Mouse (Mus musculus): ENCODE results near the gene Gcn1l1. TPM values are rescaled to one million over a fixed set of nuclear protein-coding genes. Genes with fewer than 3 reads are reported as not detected.

Gcn1l1 gene
- 18.8 and 34.4 TPM in 2 replicates for polyA plus RNA-seq (2012; rRNA removed; ENCODE audit: low replicate concordance)

GRCm38 (mm10) chr5:115564737-115565393, at the start of gene Gcn1l1:
Gene Gcn1l1 (plus strand): TSS chr5:115565254.

GRCm38 (mm10) chr5:115559237-115560101, 5.6 kb upstream of the Gcn1l1 start, which contains the start of gene Rplp0:
Gene Rplp0 (plus strand): TSS chr5:115559467.

GRCm38 (mm10) chr5:115631505-115632357, 66.7 kb downstream of the Gcn1l1 start, which contains the start of gene Rab35:
Gene Rab35 (plus strand): TSS chr5:115631908.

Other genes with a start within 250 kb of the Gcn1l1 start
- 13.2 and 25.7 TPM in 2 replicates for gene Srsf9, start 238.1 kb upstream of the Gcn1l1 start, polyA plus RNA-seq (2012; rRNA removed; ENCODE audit: low replicate concordance)
- 3.6 and 4.6 TPM in 2 replicates for gene Gatc, start 224.1 kb upstream of the Gcn1l1 start, polyA plus RNA-seq (2012; rRNA removed; ENCODE audit: low replicate concordance)
- gene Triap1, start 224.0 kb upstream of the Gcn1l1 start, polyA plus RNA-seq (2012; rRNA removed; ENCODE audit: low replicate concordance): 4.4 and 5.8 TPM in 2 replicates
- 4,451 and 10,335 TPM in 2 replicates for gene Cox6a1, start 216.3 kb upstream of the Gcn1l1 start, polyA plus RNA-seq (2012; rRNA removed; ENCODE audit: low replicate concordance)
- 10.6 and 14.7 TPM in 2 replicates for gene Msi1, start 135.7 kb upstream of the Gcn1l1 start, polyA plus RNA-seq (2012; rRNA removed; ENCODE audit: low replicate concordance)
- 7.9 and 176 TPM in 2 replicates for gene Pla2g1b, start 99.0 kb upstream of the Gcn1l1 start, polyA plus RNA-seq (2012; rRNA removed; ENCODE audit: low replicate concordance)
- 15.8 and 17.5 TPM in 2 replicates for gene Sirt4, start 80.5 kb upstream of the Gcn1l1 start, polyA plus RNA-seq (2012; rRNA removed; ENCODE audit: low replicate concordance)
- 122 and 147 TPM in 2 replicates for gene Pxn, start 58.6 kb upstream of the Gcn1l1 start, polyA plus RNA-seq (2012; rRNA removed; ENCODE audit: low replicate concordance)
- gene Rplp0, start 5.8 kb upstream of the Gcn1l1 start, polyA plus RNA-seq (2012; rRNA removed; ENCODE audit: low replicate concordance): 1,282 and 1,897 TPM in 2 replicates
- gene Rab35, start 66.7 kb downstream of the Gcn1l1 start, polyA plus RNA-seq (2012; rRNA removed; ENCODE audit: low replicate concordance): 59.3 and 61.3 TPM in 2 replicates
- gene Bicdl1, start 166.4 kb downstream of the Gcn1l1 start, polyA plus RNA-seq (2012; rRNA removed; ENCODE audit: low replicate concordance): 10.0 and 12.0 TPM in 2 replicates